Mouse (Mus musculus) left cerebral cortex, postnatal 4 days (tissue): ENCODE results near the gene Ern2. TPM values are rescaled to one million over a fixed set of nuclear protein-coding genes. Genes with fewer than 3 reads are reported as not detected.

Experiments used
- DNase-seq: peaks from one replicate; pipeline ENCODE4 v3.0.0-alpha.2; 2022
- intact Hi-C: fragments of 180-260 bp; cut with DNase I; formaldehyde crosslinking; loops from one replicate; pipeline ENCODE4 v1.15.1; 2025
- total RNA-seq, 2 experiments: library from RNA; stranded (reverse); gene quantifications; 2 replicates each; pipeline ENCODE4 v1.2.3; 2021

The Ern2 gene
- total RNA-seq, result 1 to 10 TPM; 2.8 to 3.1 TPM

- intact Hi-C loops, result no loop called here
- DNase-seq, result no peak
Observed at GRCm38 (mm10) chr7:122186043-122186442, at the start of gene Ern2. Gene Ern2 (minus strand): TSS chr7:122186207.

GRCm38 (mm10) chr7:122230866-122231265 lies 44.9 kb upstream of the Ern2 start:
- intact Hi-C loops, result no loop called here
- no peak for DNase-seq

- DNase-seq, result no peak
- intact Hi-C loops, result no loop called here
Observed at GRCm38 (mm10) chr7:122229916-122230315, 43.9 kb upstream of the Ern2 start.

- intact Hi-C loops, result no loop called here
- no peak for DNase-seq
Observed at GRCm38 (mm10) chr7:122229306-122229705, 43.3 kb upstream of the Ern2 start.

- DNase-seq, result no peak
- intact Hi-C loops, result no loop called here
Observed at GRCm38 (mm10) chr7:122226744-122227143, 40.7 kb upstream of the Ern2 start.

- intact Hi-C loops, result no loop called here
- DNase-seq, result no peak
Observed at GRCm38 (mm10) chr7:122226020-122226742, 40.2 kb upstream of the Ern2 start.

- DNase-seq, result no peak
- intact Hi-C loops, result no loop called here
Observed at GRCm38 (mm10) chr7:122219315-122219801, 33.4 kb upstream of the Ern2 start, which contains the start of gene Chp2. Gene Chp2 (plus strand): TSS chr7:122219496.

- DNase-seq, result no peak
- intact Hi-C loops, result no loop called here
Observed at GRCm38 (mm10) chr7:122208276-122209021, 22.4 kb upstream of the Ern2 start.

GRCm38 (mm10) chr7:122206121-122206520 lies 20.1 kb upstream of the Ern2 start:
- no peak for DNase-seq
- intact Hi-C loops, result no loop called here

- DNase-seq, result no peak
- intact Hi-C loops, result no loop called here
Observed at GRCm38 (mm10) chr7:122203936-122204335, 17.9 kb upstream of the Ern2 start.

- intact Hi-C loops, result loop anchor here (2.0 kb wide), 2 partner anchors 90 to 260 kb away; partner anchors contain the start of gene Prkcb
- no peak for DNase-seq
Observed at GRCm38 (mm10) chr7:122199296-122199695, 13.3 kb upstream of the Ern2 start.

- intact Hi-C loops, result no loop called here
- peak; percentile 46 for DNase-seq
Observed at GRCm38 (mm10) chr7:122197306-122197705, 11.3 kb upstream of the Ern2 start.

GRCm38 (mm10) chr7:122196771-122197170 lies 10.8 kb upstream of the Ern2 start:
- DNase-seq, result no peak
- intact Hi-C loops, result no loop called here

GRCm38 (mm10) chr7:122193919-122194318 lies 7.9 kb upstream of the Ern2 start:
- intact Hi-C loops, result no loop called here
- no peak for DNase-seq

- no peak for DNase-seq
- intact Hi-C loops, result no loop called here
Observed at GRCm38 (mm10) chr7:122191097-122191496, 5.1 kb upstream of the Ern2 start.

- DNase-seq, result peak; percentile 41
- intact Hi-C loops, result no loop called here
Observed at GRCm38 (mm10) chr7:122189484-122189883, 3.5 kb upstream of the Ern2 start.

- DNase-seq, result no peak
Observed at GRCm38 (mm10) chr7:122184569-122184968, 1.4 kb downstream of the Ern2 start.

GRCm38 (mm10) chr7:122180720-122181119 lies 5.3 kb downstream of the Ern2 start:
- no peak for DNase-seq
- intact Hi-C loops, result no loop called here

More at GRCm38 (mm10) chr7:122184569-122184968, 1.4 kb downstream of the Ern2 start:
- intact Hi-C loops, result no loop called here

GRCm38 (mm10) chr7:122171613-122172012 lies 14.4 kb downstream of the Ern2 start:
- no peak for DNase-seq
- intact Hi-C loops, result no loop called here

GRCm38 (mm10) chr7:122170705-122171104 lies 15.3 kb downstream of the Ern2 start:
- DNase-seq, result no peak
- intact Hi-C loops, result no loop called here

- DNase-seq, result no peak
- intact Hi-C loops, result no loop called here
Observed at GRCm38 (mm10) chr7:122167203-122167602, 18.8 kb downstream of the Ern2 start.

- no peak for DNase-seq
- intact Hi-C loops, result no loop called here
Observed at GRCm38 (mm10) chr7:122163766-122164165, 22.2 kb downstream of the Ern2 start.
